Comparison of ENCODE assay signal across 20 mouse cellular contexts in the genomic region with DNA sequence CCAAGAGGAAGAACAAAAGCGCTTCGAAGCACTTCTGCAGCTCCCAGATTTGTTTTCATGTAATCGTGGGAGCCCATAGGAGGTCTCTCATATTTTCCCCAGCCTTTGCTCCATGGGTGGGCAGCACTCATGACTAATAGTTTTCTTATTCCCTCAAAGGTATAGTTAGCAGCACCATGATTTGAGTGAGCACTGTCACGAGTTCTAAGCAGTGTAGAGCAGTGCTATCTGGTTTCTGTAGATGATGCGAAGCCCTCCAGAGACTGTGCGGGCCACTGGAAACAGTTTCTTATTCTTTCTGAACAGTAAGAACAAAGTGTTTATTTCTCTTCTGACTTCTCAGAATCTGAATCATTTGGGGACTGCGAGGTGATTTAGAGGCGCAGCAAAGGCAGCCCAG.
DNase-seq lines count a peak whose midpoint lies in the region; ATAC-seq and TF ChIP-seq lines count a peak whose summit lies in the region.
"Had no signal": no experiment of that assay in that cellular context is flagged by ENCODE, and none has a peak within 500 bp of the region (broad histone marks: within the 10 kb centered on the region; RNA-seq: fewer than 3 reads in every experiment).

No protein-coding gene starts in this region.

- H3K9me3 ChIP-seq in lung, embryonic 16.5 days (ENCODE audit: control insufficient read depth, low read length): no peaks in the 10 kb centered on the region
- no peaks in the 10 kb centered on the region for H3K9me3 ChIP-seq in hindbrain, embryonic 15.5 days
- no peaks in the 10 kb centered on the region for H3K9me3 ChIP-seq in neural tube, embryonic 15.5 days (replicated peaks)
- H3K9me3 ChIP-seq: embryonic facial prominence, embryonic 12.5 days; G1E; heart, embryonic 10.5 days had no signal

- no peaks in the 10 kb centered on the region; the same call in 1 of the 2 replicates for H3K4me1 ChIP-seq in lung, embryonic 16.5 days (replicated peaks; ENCODE audit: control insufficient read depth, insufficient read depth, low read length)
- H3K4me1 ChIP-seq in hindbrain, embryonic 15.5 days (replicated peaks): peaks cover 12% of the 10 kb centered on the region
- H3K4me1 ChIP-seq in neural tube, embryonic 15.5 days: peaks cover 12% of the 10 kb centered on the region
- H3K4me1 ChIP-seq: heart, embryonic 10.5 days had no signal

- no peak for ATAC-seq in lung, embryonic 16.5 days (ENCODE audit: low read depth)
- peak; percentile 59; the same call in 1 of the 2 replicates for ATAC-seq in hindbrain, embryonic 15.5 days (ENCODE audit: low FRiP score, low read depth)
- ATAC-seq in neural tube, embryonic 15.5 days (ENCODE audit: low FRiP score): 0 out of 2 replicates have a peak, but pooled peaks have one; percentile 28
- ATAC-seq: CD4-positive, CD25-positive, alpha-beta regulatory T cell, adult 4 months; liver, postnatal 0 days; midbrain, embryonic 16.5 days had no signal

- intact Hi-C loops in gastrocnemius, adult 2 months (cut with DNase I): no loop called here
- intact Hi-C loops in gastrocnemius, postnatal 36 days (cut with DNase I): no loop called here

- H3K27me3 ChIP-seq in lung, embryonic 16.5 days (ENCODE audit: control insufficient read depth, insufficient read depth, low read depth, low read length): no peaks in the 10 kb centered on the region
- no peaks in the 10 kb centered on the region for H3K27me3 ChIP-seq in hindbrain, embryonic 15.5 days
- no peaks in the 10 kb centered on the region for H3K27me3 ChIP-seq in neural tube, embryonic 15.5 days (replicated peaks)
- H3K27me3 ChIP-seq: embryonic facial prominence, embryonic 12.5 days had no signal

- WGBS in lung, embryonic 16.5 days: 77% methylated on average over 8 of the region's 8 CpGs
- WGBS in hindbrain, embryonic 15.5 days: 66% methylated on average over 8 of the region's 8 CpGs
- 75% methylated on average over 8 of the region's 8 CpGs for WGBS in neural tube, embryonic 15.5 days

- H3K36me3 ChIP-seq in lung, embryonic 16.5 days (ENCODE audit: control insufficient read depth, insufficient read depth, low read length): peaks cover 9% of the 10 kb centered on the region; the same call in 1 of the 2 replicates
- H3K36me3 ChIP-seq in hindbrain, embryonic 15.5 days: no peaks in the 10 kb centered on the region
- no peaks in the 10 kb centered on the region for H3K36me3 ChIP-seq in neural tube, embryonic 15.5 days
- H3K36me3 ChIP-seq: embryonic facial prominence, embryonic 12.5 days had no signal

- no peak overlapping the region for H3K9ac ChIP-seq in lung, embryonic 16.5 days (ENCODE audit: low read length)
- H3K9ac ChIP-seq in hindbrain, embryonic 15.5 days: no peak overlapping the region
- H3K9ac ChIP-seq in neural tube, embryonic 15.5 days (replicated peaks): no peak overlapping the region
- H3K9ac ChIP-seq: embryonic facial prominence, embryonic 12.5 days; liver, postnatal 0 days had no signal

- no peak overlapping the region for H3K4me2 ChIP-seq in lung, embryonic 16.5 days (ENCODE audit: low read depth, low read length)
- no peak overlapping the region for H3K4me2 ChIP-seq in hindbrain, embryonic 15.5 days
- H3K4me2 ChIP-seq in neural tube, embryonic 15.5 days: no peak overlapping the region
- H3K4me2 ChIP-seq: embryonic facial prominence, embryonic 12.5 days had no signal

- no peak overlapping the region for H3K4me3 ChIP-seq in gastrocnemius, adult 2 months
- no peak overlapping the region for H3K4me3 ChIP-seq in lung, embryonic 16.5 days (ENCODE audit: low read length)
- H3K4me3 ChIP-seq in hindbrain, embryonic 15.5 days: no peak overlapping the region
- no peak overlapping the region for H3K4me3 ChIP-seq in neural tube, embryonic 15.5 days (replicated peaks)
- H3K4me3 ChIP-seq: embryonic facial prominence, embryonic 12.5 days; heart, embryonic 10.5 days had no signal

- DNase-seq in gastrocnemius, adult 2 months: no peak
- DNase-seq in gastrocnemius, postnatal 36 days: no peak
- no peak for DNase-seq in lung, postnatal 25 days (ENCODE audit: low spot score)
- no peak for DNase-seq in natural killer cell, adult 2 months (ENCODE audit: low spot score in 2 of 2)
- no peak for DNase-seq in spleen, postnatal 10 days (ENCODE audit: low spot score in 2 of 2)
- DNase-seq: adrenal gland, postnatal 25 days; cerebellum, postnatal 36 days; kidney, adult 2 months; kidney, postnatal 25 days; liver, postnatal 0 days; right cerebral cortex, postnatal 4 days; thymus, postnatal 14 days had no signal

- no peak for TF ChIP-seq CTCF in gastrocnemius, adult 2 months (IDR thresholded peaks at IDR 0.05)

- peak overlapping the region; percentile 46; the same call in 1 of the 2 replicates for H3K27ac ChIP-seq in gastrocnemius, adult 2 months
- H3K27ac ChIP-seq in lung, embryonic 16.5 days (ENCODE audit: low read length): peak overlapping the region; percentile 15
- H3K27ac ChIP-seq in hindbrain, embryonic 15.5 days (replicated peaks): 0 out of 2 replicates have a peak overlapping the region, but pooled peaks have one; percentile 8
- 0 out of 2 replicates have a peak overlapping the region, but pooled peaks have one; percentile 14 for H3K27ac ChIP-seq in neural tube, embryonic 15.5 days (replicated peaks)
- H3K27ac ChIP-seq: embryonic facial prominence, embryonic 12.5 days; heart, embryonic 10.5 days had no signal
